Mouse (Mus musculus) stomach, postnatal 0 days (tissue): Measurements from ENCODE around the gene Phb. TPM values are rescaled to one million over a fixed set of nuclear protein-coding genes. Genes with fewer than 3 reads are reported as not detected.

Experiments
- ATAC-seq: fragments of 200-750 bp; cut with Nextera tagmentation; 2 replicates; pipeline ENCODE4 v1.8.0; 2017; ENCODE audit not compliant: low FRiP score, low TSS enrichment
- DNase-seq: peaks from one replicate; pipeline ENCODE4 v3.0.0-alpha.2; 2016; ENCODE audit warnings: low spot score
- H3K27ac ChIP-seq: fragments of 300-500 bp; sonication (generic); replicated peaks from 2 replicates; pipeline ENCODE4 v1.5.1; 2014; ENCODE audit warnings: mild to moderate bottlenecking, control low read depth
- H3K27me3 ChIP-seq: fragments of 300-500 bp; sonication (generic); 2 replicates; pipeline ENCODE4 v1.6.1; 2014; ENCODE audit warnings: low read length; ENCODE audit not compliant: control insufficient read depth, insufficient read depth
- H3K36me3 ChIP-seq: fragments of 300-500 bp; sonication (generic); 2 replicates; pipeline ENCODE4 v1.6.1; 2014; ENCODE audit warnings: low read length, mixed read lengths; ENCODE audit not compliant: control insufficient read depth, insufficient read depth
- H3K4me1 ChIP-seq: fragments of 300-500 bp; sonication (generic); replicated peaks from 2 replicates; pipeline ENCODE4 v1.6.1; 2014; ENCODE audit warnings: antibody characterized with exemption; ENCODE audit not compliant: control insufficient read depth, insufficient read depth
- H3K4me2 ChIP-seq: fragments of 300-500 bp; sonication (generic); replicated peaks from 2 replicates; pipeline ENCODE4 v1.6.1; 2014; ENCODE audit warnings: low read depth, mild to moderate bottlenecking, control low read depth, moderate library complexity
- H3K4me3 ChIP-seq: fragments of 300-500 bp; sonication (generic); 2 replicates; pipeline ENCODE4 v1.5.1; 2014; ENCODE audit warnings: low read depth, low read length, control low read depth
- H3K9ac ChIP-seq: fragments of 300-500 bp; sonication (generic); 2 replicates; pipeline ENCODE4 v1.6.1; 2014; ENCODE audit warnings: mild to moderate bottlenecking, low read length, control low read depth, mixed read lengths
- H3K9me3 ChIP-seq: fragments of 300-500 bp; sonication (generic); 2 replicates; pipeline ENCODE4 v1.6.1; 2016; ENCODE audit warnings: low read length; ENCODE audit not compliant: control insufficient read depth
- CTCF ChIP-seq: IDR thresholded peaks from 2 replicates; pipeline ENCODE4 v1.5.1; 2016; ENCODE audit warnings: antibody characterized with exemption, low read depth, mild to moderate bottlenecking, moderate library complexity
- EP300 ChIP-seq: optimal IDR thresholded peaks from 2 replicates; pipeline ENCODE3; 2016; ENCODE audit warnings: antibody characterized with exemption
- WGBS: fragments of 180-500 bp; shearing (Covaris S2); extraction: QIAGEN DNeasy Blood & Tissue Kit; methylation state at CpG from one replicate; pipeline ENCODE4 v1.1.7; 2014; 5-methylcytosine and 5-hydroxymethylcytosine counted together
- polyA plus RNA-seq: library from polyadenylated mRNA; unstranded; fragments of >200 nt; fragmentation: Nextera tagmentation; extraction: Ambion mirVana; gene quantifications from 2 replicates; pipeline ENCODE4 v1.2.1, GENCODE M21; 2015

Gene Phb
- polyA plus RNA-seq, 1 experiment from 2014 or later: 202 TPM

- H3K4me1 ChIP-seq: no peaks in the 10 kb centered on the region
- WGBS: 83% methylated on average over 5 of the region's 5 CpGs
- H3K9ac ChIP-seq: no peak overlapping the region
- no peak overlapping the region for H3K4me2 ChIP-seq
- no peak for DNase-seq
- H3K4me3 ChIP-seq: no peak overlapping the region
- H3K36me3 ChIP-seq: no peaks in the 10 kb centered on the region
- no peak for ATAC-seq
- TF ChIP-seq CTCF (no peak), EP300 (no peak)
- H3K9me3 ChIP-seq: no peaks in the 10 kb centered on the region
- H3K27ac ChIP-seq: no peak overlapping the region
- no peaks in the 10 kb centered on the region for H3K27me3 ChIP-seq
These were observed 61.2 kb downstream of the Phb start for GRCm38 (mm10) chr11:95727947-95728346.

GRCm38 (mm10) chr11:95728916-95729907 is 62.5 kb downstream of the Phb start:
- TF ChIP-seq CTCF: no peak
- DNase-seq (no peak), ATAC-seq (no peak)
- Histone ChIP-seq H3K27me3 (no peaks in the 10 kb centered on the region), H3K9ac (no peak overlapping the region), H3K36me3 (no peaks in the 10 kb centered on the region), H3K27ac (no peak overlapping the region), H3K4me3 (no peak overlapping the region), H3K4me2 (no peak overlapping the region), H3K9me3 (no peaks in the 10 kb centered on the region), H3K4me1 (no peaks in the 10 kb centered on the region)
- 72% methylated on average over 12 of the region's 12 CpGs for WGBS

Other genes starting within 250 kb of the Phb start
- gene Nxph3, start 152.4 kb upstream of the Phb start, polyA plus RNA-seq: 0.44 and 0.76 TPM in 2 replicates
- gene Ngfr, start 79.2 kb upstream of the Phb start, polyA plus RNA-seq: 3.9 and 4.8 TPM in 2 replicates
- 10.0 and 10.2 TPM in 2 replicates for gene Zfp652, start 45.7 kb downstream of the Phb start, polyA plus RNA-seq
- gene B130006D01Rik, start 56.6 kb downstream of the Phb start, polyA plus RNA-seq: 0.36 and 0.46 TPM in 2 replicates
- 0.40 and 0.45 TPM in 2 replicates for gene Phospho1, start 157.5 kb downstream of the Phb start, polyA plus RNA-seq
- 11.1 and 12.5 TPM in 2 replicates for gene Gngt2, start 170.3 kb downstream of the Phb start, polyA plus RNA-seq
- 3.6 and 4.2 TPM in 2 replicates for gene Abi3, start 175.5 kb downstream of the Phb start, polyA plus RNA-seq
- 3.6 and 4.6 TPM in 2 replicates for gene B4galnt2, start 247.9 kb downstream of the Phb start, polyA plus RNA-seq